Mouse (Mus musculus) limb, embryonic 10.5 days (tissue): ENCODE data around the gene 1700102P08Rik. TPM values are rescaled to one million over a fixed set of nuclear protein-coding genes. Genes with fewer than 3 reads are reported as not detected.

Experiments used
- DNase-seq: peaks from one replicate; pipeline ENCODE4 v3.0.0-alpha.2; 2017; ENCODE audit warnings: low spot score
- H3K27ac ChIP-seq: fragments of 300-500 bp; sonication (generic); 2 replicates; pipeline ENCODE4 v1.5.1; 2016; ENCODE audit warnings: mild to moderate bottlenecking
- H3K27me3 ChIP-seq: fragments of 300-500 bp; sonication (generic); 2 replicates; pipeline ENCODE4 v1.6.1; 2016; ENCODE audit warnings: low read depth, mild to moderate bottlenecking; ENCODE audit not compliant: poor library complexity, severe bottlenecking
- H3K36me3 ChIP-seq: fragments of 300-500 bp; sonication (generic); 2 replicates; pipeline ENCODE4 v1.6.1; 2016; ENCODE audit warnings: mild to moderate bottlenecking, moderate library complexity
- H3K4me1 ChIP-seq: fragments of 300-500 bp; sonication (generic); 2 replicates; pipeline ENCODE4 v1.6.1; 2016
- H3K4me3 ChIP-seq: fragments of 300-500 bp; sonication (generic); 2 replicates; pipeline ENCODE4 v1.5.1; 2016; ENCODE audit warnings: mild to moderate bottlenecking, moderate library complexity
- H3K9me3 ChIP-seq: fragments of 300-500 bp; sonication (generic); replicated peaks from 2 replicates; pipeline ENCODE4 v1.6.1; 2016; ENCODE audit warnings: mild to moderate bottlenecking
- WGBS: fragments of 180-500 bp; shearing (Covaris S2); methylation state at CpG from one replicate; pipeline ENCODE4 v1.1.7; 2016; 5-methylcytosine and 5-hydroxymethylcytosine counted together
- polyA plus RNA-seq: library from polyadenylated mRNA; unstranded; fragments of >200 nt; fragmentation: Nextera tagmentation; extraction: Ambion mirVana; gene quantifications from 2 replicates; pipeline ENCODE4 v1.2.1, GENCODE M21; 2016

The 1700102P08Rik gene
- polyA plus RNA-seq, 1 experiment from 2014 or later: 0.69 TPM

GRCm38 (mm10) chr9:108386816-108387215 is 5.8 kb upstream of the 1700102P08Rik start:
- no peak overlapping the region for H3K27ac ChIP-seq
- peaks cover 95% of the 10 kb centered on the region for H3K36me3 ChIP-seq
- H3K9me3 ChIP-seq: no peaks in the 10 kb centered on the region
- DNase-seq: no peak
- no peak overlapping the region for H3K4me3 ChIP-seq
- no peaks in the 10 kb centered on the region for H3K4me1 ChIP-seq
- 91% methylated on average over 4 of the region's 4 CpGs for WGBS
- H3K27me3 ChIP-seq: no peaks in the 10 kb centered on the region

- H3K27ac ChIP-seq: no peak overlapping the region
- peaks cover 4% of the 10 kb centered on the region; the same call in 1 of the 2 replicates for H3K4me1 ChIP-seq
- no peaks in the 10 kb centered on the region for H3K27me3 ChIP-seq
- no peak overlapping the region for H3K4me3 ChIP-seq
- WGBS: 90% methylated on average over 10 of the region's 10 CpGs
- H3K36me3 ChIP-seq: peaks cover 95% of the 10 kb centered on the region
- no peaks in the 10 kb centered on the region for H3K9me3 ChIP-seq
- no peak for DNase-seq
Observed at GRCm38 (mm10) chr9:108388601-108389000, 4.0 kb upstream of the 1700102P08Rik start.

GRCm38 (mm10) chr9:108389220-108389619 is 3.4 kb upstream of the 1700102P08Rik start:
- WGBS: 91% methylated on average over 6 of the region's 6 CpGs
- no peak overlapping the region for H3K27ac ChIP-seq
- no peaks in the 10 kb centered on the region for H3K27me3 ChIP-seq
- no peaks in the 10 kb centered on the region for H3K9me3 ChIP-seq
- DNase-seq: no peak
- peaks cover 4% of the 10 kb centered on the region; the same call in 1 of the 2 replicates for H3K4me1 ChIP-seq
- no peak overlapping the region for H3K4me3 ChIP-seq
- H3K36me3 ChIP-seq: peaks cover 95% of the 10 kb centered on the region

- 95% methylated on average over 6 of the region's 6 CpGs for WGBS
- H3K27ac ChIP-seq: no peak overlapping the region
- peaks cover 53% of the 10 kb centered on the region for H3K36me3 ChIP-seq
- no peak for DNase-seq
- H3K4me3 ChIP-seq: no peak overlapping the region
- H3K9me3 ChIP-seq: no peaks in the 10 kb centered on the region
- no peaks in the 10 kb centered on the region for H3K27me3 ChIP-seq
- H3K4me1 ChIP-seq: peaks cover 4% of the 10 kb centered on the region; the same call in 1 of the 2 replicates
Observed at GRCm38 (mm10) chr9:108394191-108394590, 1.6 kb downstream of the 1700102P08Rik start.

- H3K27ac ChIP-seq: no peak overlapping the region
- no peaks in the 10 kb centered on the region for H3K27me3 ChIP-seq
- H3K4me1 ChIP-seq: peaks cover 4% of the 10 kb centered on the region; the same call in 1 of the 2 replicates
- 97% methylated on average over 1 of the region's 1 CpGs for WGBS
- H3K36me3 ChIP-seq: peaks cover 43% of the 10 kb centered on the region
- no peak for DNase-seq
- H3K4me3 ChIP-seq: no peak overlapping the region
- no peaks in the 10 kb centered on the region for H3K9me3 ChIP-seq
Observed at GRCm38 (mm10) chr9:108395427-108395826, 2.8 kb downstream of the 1700102P08Rik start.

- Histone ChIP-seq H3K4me1 (no peaks in the 10 kb centered on the region), H3K4me3 (no peak overlapping the region), H3K27me3 (no peaks in the 10 kb centered on the region), H3K27ac (no peak overlapping the region), H3K36me3 (peaks cover 14% of the 10 kb centered on the region), H3K9me3 (no peaks in the 10 kb centered on the region)
- DNase-seq: no peak
- 89% methylated on average over 3 of the region's 3 CpGs for WGBS
Observed at GRCm38 (mm10) chr9:108398324-108398723, 5.7 kb downstream of the 1700102P08Rik start.

GRCm38 (mm10) chr9:108401186-108401960 is 8.8 kb downstream of the 1700102P08Rik start:
- H3K36me3 ChIP-seq: no peaks in the 10 kb centered on the region
- no peaks in the 10 kb centered on the region for H3K9me3 ChIP-seq
- H3K4me1 ChIP-seq: no peaks in the 10 kb centered on the region
- no peak overlapping the region for H3K4me3 ChIP-seq
- 86% methylated on average over 7 of the region's 7 CpGs for WGBS
- no peaks in the 10 kb centered on the region for H3K27me3 ChIP-seq
- no peak overlapping the region for H3K27ac ChIP-seq
- no peak for DNase-seq

- no peaks in the 10 kb centered on the region for H3K9me3 ChIP-seq
- DNase-seq: no peak
- H3K27ac ChIP-seq: no peak overlapping the region
- H3K36me3 ChIP-seq: no peaks in the 10 kb centered on the region
- no peak overlapping the region for H3K4me3 ChIP-seq
- WGBS: 85% methylated on average over 4 of the region's 4 CpGs
- no peaks in the 10 kb centered on the region for H3K27me3 ChIP-seq
- H3K4me1 ChIP-seq: no peaks in the 10 kb centered on the region
Observed at GRCm38 (mm10) chr9:108403081-108403480, 10.5 kb downstream of the 1700102P08Rik start.

GRCm38 (mm10) chr9:108404451-108404850 is 11.8 kb downstream of the 1700102P08Rik start:
- H3K4me3 ChIP-seq: no peak overlapping the region
- no peaks in the 10 kb centered on the region for H3K4me1 ChIP-seq
- no peaks in the 10 kb centered on the region for H3K9me3 ChIP-seq
- H3K36me3 ChIP-seq: no peaks in the 10 kb centered on the region
- no peak for DNase-seq
- H3K27me3 ChIP-seq: no peaks in the 10 kb centered on the region
- WGBS: 85% methylated on average over 8 of the region's 8 CpGs
- H3K27ac ChIP-seq: no peak overlapping the region

- Histone ChIP-seq H3K4me3 (no peak overlapping the region), H3K27me3 (no peaks in the 10 kb centered on the region), H3K36me3 (no peaks in the 10 kb centered on the region), H3K9me3 (no peaks in the 10 kb centered on the region), H3K4me1 (no peaks in the 10 kb centered on the region), H3K27ac (no peak overlapping the region)
- WGBS: 87% methylated on average over 4 of the region's 4 CpGs
- DNase-seq: no peak
Observed at GRCm38 (mm10) chr9:108409535-108409934, 16.9 kb downstream of the 1700102P08Rik start.

- Histone ChIP-seq H3K9me3 (no peaks in the 10 kb centered on the region), H3K27me3 (no peaks in the 10 kb centered on the region), H3K27ac (no peak overlapping the region), H3K4me1 (no peaks in the 10 kb centered on the region), H3K36me3 (no peaks in the 10 kb centered on the region), H3K4me3 (no peak overlapping the region)
- 78% methylated on average over 9 of the region's 9 CpGs for WGBS
- no peak for DNase-seq
Observed at GRCm38 (mm10) chr9:108411381-108411942, 18.9 kb downstream of the 1700102P08Rik start.

GRCm38 (mm10) chr9:108412221-108412620 is 19.6 kb downstream of the 1700102P08Rik start:
- Histone ChIP-seq H3K27ac (no peak overlapping the region), H3K9me3 (no peaks in the 10 kb centered on the region), H3K36me3 (no peaks in the 10 kb centered on the region), H3K27me3 (no peaks in the 10 kb centered on the region), H3K4me1 (no peaks in the 10 kb centered on the region), H3K4me3 (no peak overlapping the region)
- 81% methylated on average over 1 of the region's 1 CpGs for WGBS
- no peak for DNase-seq

GRCm38 (mm10) chr9:108428384-108428783 is 35.8 kb downstream of the 1700102P08Rik start, which contains the start of gene Ccdc36:
Ccdc36 (minus strand) TSS chr9:108428484.
- Histone ChIP-seq H3K27ac (no peak within 1 kb of the TSS), H3K36me3 (no peaks in the 10 kb centered on the region), H3K27me3 (no peaks in the 10 kb centered on the region), H3K4me1 (peaks cover 7% of the 10 kb centered on the region), H3K9me3 (no peaks in the 10 kb centered on the region), H3K4me3 (no peak within 1 kb of the TSS)
- no peak for DNase-seq
